Mouse (Mus musculus): ENCODE results near the gene Eps8l2. TPM values are rescaled to one million over a fixed set of nuclear protein-coding genes. Genes with fewer than 3 reads are reported as not detected.

Eps8l2 gene
- polyA plus RNA-seq, 1 experiment from 2014 or later: 1.3 TPM

GRCm38 (mm10) chr7:141314416-141314815 is 24.3 kb upstream of the Eps8l2 start:
- H3K36me3 ChIP-seq: peaks cover 95% of the 10 kb centered on the region
- H3K4me1 ChIP-seq (replicated peaks): no peaks in the 10 kb centered on the region
- 87% methylated on average over 2 of the region's 2 CpGs for WGBS
- no peak overlapping the region for H3K27ac ChIP-seq (ENCODE audit: poor library complexity, severe bottlenecking)
- H3K4me2 ChIP-seq: no peak overlapping the region
- H3K4me3 ChIP-seq: no peak overlapping the region
- no peaks in the 10 kb centered on the region for H3K9me3 ChIP-seq (replicated peaks)
- H3K9ac ChIP-seq: no peak overlapping the region
- ATAC-seq (ENCODE audit: insufficient number of reproducible peaks, low FRiP score): no peak
- H3K27me3 ChIP-seq (replicated peaks): no peaks in the 10 kb centered on the region

DNA sequence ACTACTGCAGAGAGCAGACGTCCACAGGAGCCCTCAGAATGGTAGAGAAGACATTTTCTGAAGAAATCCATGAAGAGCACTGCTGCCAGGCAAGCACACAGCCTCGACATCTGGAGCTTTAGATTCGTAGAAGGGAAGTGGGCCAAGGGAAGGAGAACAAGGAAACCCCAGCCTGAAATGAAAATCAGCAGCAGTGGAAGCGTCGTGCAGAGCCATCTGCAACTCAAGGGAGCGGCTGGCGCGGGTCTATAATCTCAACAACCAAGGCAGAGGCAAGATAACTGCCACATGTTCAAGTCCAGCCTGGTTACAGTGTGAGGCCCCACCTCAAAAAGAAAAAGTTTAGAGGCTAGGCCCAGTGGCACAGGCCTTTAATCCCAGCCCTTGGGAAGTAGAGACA is 23.6 kb upstream of the Eps8l2 start:
- peaks cover 91% of the 10 kb centered on the region for H3K36me3 ChIP-seq
- 79% methylated on average over 8 of the region's 8 CpGs for WGBS
- no peak overlapping the region for H3K9ac ChIP-seq
- H3K27me3 ChIP-seq (replicated peaks): no peaks in the 10 kb centered on the region
- no peak for ATAC-seq (ENCODE audit: insufficient number of reproducible peaks, low FRiP score)
- no peak overlapping the region for H3K4me3 ChIP-seq
- H3K4me1 ChIP-seq (replicated peaks): no peaks in the 10 kb centered on the region
- H3K27ac ChIP-seq (ENCODE audit: poor library complexity, severe bottlenecking): no peak overlapping the region
- H3K9me3 ChIP-seq (replicated peaks): no peaks in the 10 kb centered on the region
- H3K4me2 ChIP-seq: no peak overlapping the region

DNA sequence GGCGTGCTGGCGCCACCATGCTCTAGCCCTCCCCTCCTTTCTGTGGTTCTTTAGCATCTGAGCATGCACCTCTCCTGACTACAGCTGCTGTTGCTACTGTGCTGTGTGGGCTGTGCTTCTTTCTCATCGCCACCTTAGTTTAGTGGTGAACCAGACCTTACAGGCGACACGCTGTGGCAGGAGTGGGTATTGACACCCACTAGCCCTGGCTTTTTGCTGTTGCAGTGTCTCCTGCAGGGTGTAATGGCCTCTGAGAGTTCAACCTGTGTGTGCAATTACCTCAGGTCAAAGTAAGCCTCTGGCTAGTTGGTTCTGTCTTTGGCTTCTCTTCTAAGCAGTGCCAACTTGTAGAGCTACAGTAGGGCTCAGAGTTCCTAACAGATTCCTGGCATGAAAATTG is 22.7 kb upstream of the Eps8l2 start:
- no peaks in the 10 kb centered on the region for H3K27me3 ChIP-seq (replicated peaks)
- H3K9ac ChIP-seq: no peak overlapping the region
- 82% methylated on average over 5 of the region's 5 CpGs for WGBS
- no peak for ATAC-seq (ENCODE audit: insufficient number of reproducible peaks, low FRiP score)
- H3K36me3 ChIP-seq: peaks cover 90% of the 10 kb centered on the region
- no peaks in the 10 kb centered on the region for H3K4me1 ChIP-seq (replicated peaks)
- no peak overlapping the region for H3K4me2 ChIP-seq
- H3K4me3 ChIP-seq: no peak overlapping the region
- no peaks in the 10 kb centered on the region for H3K9me3 ChIP-seq (replicated peaks)
- H3K27ac ChIP-seq (ENCODE audit: poor library complexity, severe bottlenecking): no peak overlapping the region

DNA sequence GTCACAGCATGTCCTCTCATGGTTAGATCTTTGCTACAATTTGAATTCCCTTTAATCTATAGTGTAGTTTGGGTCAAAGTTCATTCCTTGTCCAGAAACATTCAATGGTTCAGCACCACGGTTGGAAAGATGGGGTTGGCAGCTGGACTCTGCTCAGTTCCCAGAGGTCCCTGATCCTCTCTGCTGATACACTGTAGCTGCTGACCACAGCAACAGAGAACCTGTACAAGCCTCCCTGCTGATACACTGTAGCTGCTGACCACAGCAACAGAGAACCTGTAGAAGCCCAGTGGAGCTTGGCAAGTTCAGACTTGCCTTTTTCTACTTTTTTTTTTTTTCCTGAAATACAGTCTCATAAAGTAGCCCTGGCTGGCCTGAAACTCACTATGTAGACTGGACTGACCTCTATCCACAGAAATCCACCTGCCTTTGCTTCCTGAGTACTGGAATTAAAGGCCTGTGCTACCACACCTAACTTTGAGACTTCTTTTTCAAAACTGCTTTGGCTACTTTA is 21.0 kb upstream of the Eps8l2 start:
- Histone ChIP-seq H3K27me3 (replicated peaks) (no peaks in the 10 kb centered on the region), H3K4me1 (replicated peaks) (no peaks in the 10 kb centered on the region), H3K27ac (ENCODE audit: poor library complexity, severe bottlenecking) (no peak overlapping the region), H3K4me2 (no peak overlapping the region), H3K4me3 (no peak overlapping the region), H3K9ac (no peak overlapping the region), H3K9me3 (replicated peaks) (no peaks in the 10 kb centered on the region), H3K36me3 (peaks cover 91% of the 10 kb centered on the region)
- WGBS: 71% methylated on average over 1 of the region's 1 CpGs
- ATAC-seq (ENCODE audit: insufficient number of reproducible peaks, low FRiP score): no peak

DNA sequence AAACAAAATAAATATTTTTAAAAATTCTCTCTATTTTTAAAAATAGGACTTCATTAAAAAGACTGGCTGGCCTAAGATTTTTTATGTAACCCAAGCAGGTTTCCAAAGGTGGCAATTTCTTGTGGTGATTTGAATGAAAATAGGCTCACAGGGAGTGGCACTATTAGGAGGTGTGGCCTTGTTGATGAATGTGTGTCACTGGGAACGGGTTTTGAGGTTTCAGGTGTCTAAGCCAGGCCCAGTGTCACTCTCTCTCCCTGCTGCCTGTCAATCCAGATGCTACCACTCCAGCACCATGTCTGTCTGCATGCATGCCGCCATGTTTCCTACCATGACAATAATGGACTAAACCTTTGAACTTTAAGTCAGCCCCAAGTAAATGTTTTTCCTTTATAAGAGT is 19.2 kb upstream of the Eps8l2 start:
- Histone ChIP-seq H3K27ac (ENCODE audit: poor library complexity, severe bottlenecking) (no peak overlapping the region), H3K4me2 (no peak overlapping the region), H3K36me3 (peaks cover 91% of the 10 kb centered on the region), H3K9ac (no peak overlapping the region), H3K9me3 (replicated peaks) (no peaks in the 10 kb centered on the region), H3K4me3 (no peak overlapping the region), H3K4me1 (replicated peaks) (no peaks in the 10 kb centered on the region), H3K27me3 (replicated peaks) (no peaks in the 10 kb centered on the region)
- ATAC-seq (ENCODE audit: insufficient number of reproducible peaks, low FRiP score): no peak
- 84% methylated on average over 2 of the region's 2 CpGs for WGBS

GRCm38 (mm10) chr7:141324686-141325085 is 14.0 kb upstream of the Eps8l2 start:
- WGBS: 81% methylated on average over 1 of the region's 1 CpGs
- Histone ChIP-seq H3K9ac (no peak overlapping the region), H3K4me2 (no peak overlapping the region), H3K27ac (ENCODE audit: poor library complexity, severe bottlenecking) (no peak overlapping the region), H3K4me1 (replicated peaks) (peaks cover 20% of the 10 kb centered on the region), H3K4me3 (no peak overlapping the region), H3K9me3 (replicated peaks) (no peaks in the 10 kb centered on the region), H3K27me3 (replicated peaks) (no peaks in the 10 kb centered on the region), H3K36me3 (peaks cover 42% of the 10 kb centered on the region)
- ATAC-seq (ENCODE audit: insufficient number of reproducible peaks, low FRiP score): no peak

DNA sequence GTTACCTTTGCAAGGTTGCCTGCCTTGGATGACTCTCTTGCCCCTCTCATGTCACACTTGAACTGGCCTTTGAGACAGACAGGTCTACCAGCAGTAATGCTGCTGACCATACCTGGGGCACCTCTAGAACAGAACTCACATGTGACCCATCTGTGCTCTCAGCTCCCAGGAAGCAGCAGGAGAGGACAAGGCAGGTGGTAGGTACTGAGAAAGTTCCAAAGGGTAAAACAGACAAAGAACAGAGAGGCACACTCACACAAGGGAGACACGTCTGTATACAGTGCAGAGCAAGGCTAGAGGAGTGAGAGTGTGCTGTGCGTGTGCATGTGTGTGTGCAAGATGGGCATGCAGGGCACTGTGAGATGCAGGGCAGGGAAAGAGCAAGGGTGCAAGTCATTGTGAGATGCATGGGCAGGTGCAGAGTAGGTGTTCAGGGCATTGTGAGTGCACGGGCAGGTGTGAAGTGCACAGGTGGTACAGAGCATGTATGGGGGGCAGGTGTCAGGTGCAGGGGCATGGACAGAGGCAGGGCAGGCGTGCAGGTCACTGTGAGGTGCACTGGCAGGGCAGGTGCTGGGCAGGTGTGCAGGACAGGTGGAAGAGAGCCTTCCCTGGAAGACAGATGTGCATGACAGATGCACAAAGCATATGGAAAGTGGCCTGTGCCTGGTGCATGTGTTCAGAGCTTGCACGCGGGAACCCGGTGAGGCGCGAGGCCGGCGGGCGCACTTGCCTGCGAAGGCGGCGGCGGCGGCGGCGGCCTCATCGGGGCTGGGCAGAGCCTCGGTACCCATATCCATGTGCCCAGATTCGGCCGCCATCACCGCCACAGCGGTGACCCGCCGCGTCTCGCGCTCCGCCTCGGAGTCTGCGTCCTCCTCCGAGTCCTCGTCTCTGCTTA is 11.9 kb upstream of the Eps8l2 start:
- 6% methylated on average over 35 of the region's 35 CpGs for WGBS
- H3K4me1 ChIP-seq (replicated peaks): peaks cover 20% of the 10 kb centered on the region
- ATAC-seq (ENCODE audit: insufficient number of reproducible peaks, low FRiP score): peak; percentile 29

DNA sequence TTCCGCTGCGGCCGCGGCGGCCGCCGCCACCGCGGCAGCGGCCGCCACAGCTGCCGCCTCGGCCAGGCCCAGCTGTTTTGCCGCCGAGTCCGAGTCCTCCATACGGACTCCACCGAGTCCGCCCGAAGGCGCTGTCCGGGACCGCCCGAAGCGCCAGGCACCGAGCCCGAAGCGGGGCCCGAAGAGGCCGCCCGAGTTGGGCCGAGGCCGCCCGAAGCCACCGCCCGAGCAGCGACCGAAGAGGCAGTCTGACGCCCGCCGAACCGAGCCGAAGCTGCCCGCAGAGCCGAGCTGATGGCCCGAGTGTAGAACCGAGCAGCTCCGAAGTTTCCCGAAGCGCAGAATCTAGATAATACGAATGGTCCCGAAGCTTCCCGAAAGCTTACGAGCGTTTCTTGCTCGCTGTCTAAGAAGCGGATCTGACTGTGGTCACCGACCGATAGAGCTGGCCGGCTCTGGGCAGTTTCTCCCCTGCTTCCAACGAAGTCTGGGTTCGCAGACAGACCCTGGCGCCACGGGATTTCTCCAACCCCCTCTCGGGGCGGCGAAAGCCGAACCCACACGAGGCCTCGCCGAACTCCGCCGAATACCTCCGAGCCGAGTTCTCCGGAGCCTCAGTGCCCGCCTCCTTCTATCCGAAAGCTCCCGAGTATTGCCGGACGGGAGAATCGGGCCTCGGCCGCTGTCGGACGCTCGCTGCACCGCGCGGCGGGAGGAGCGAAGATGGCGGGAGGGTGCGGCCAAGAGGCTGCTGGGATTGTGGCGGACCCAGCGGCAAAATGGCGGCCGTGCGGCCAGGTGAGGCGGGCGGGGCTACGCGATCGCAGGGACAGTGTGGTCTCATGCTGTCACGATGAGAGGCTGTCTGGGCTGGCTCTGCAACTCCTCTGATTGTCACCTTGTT is 11.0 kb upstream of the Eps8l2 start, which contains the start of the genes Deaf1 and Tmem80:
Gene Deaf1 (minus strand): TSS at position 222 of the 904 bp plus-strand sequence.
Gene Tmem80 (plus strand): TSS at position 271 of the 904 bp plus-strand sequence.
- ATAC-seq (ENCODE audit: insufficient number of reproducible peaks, low FRiP score): peak; percentile 97
- WGBS: under 1% methylated on average over 105 of the region's 105 CpGs
- Histone ChIP-seq H3K27me3 (replicated peaks) (no peaks in the 10 kb centered on the region), H3K4me3 (peak within 1 kb of the TSS; percentile 64), H3K27ac (ENCODE audit: poor library complexity, severe bottlenecking) (peak within 1 kb of the TSS; percentile 99), H3K4me2 (peak within 1 kb of the TSS; percentile 98), H3K4me1 (replicated peaks) (peaks cover 20% of the 10 kb centered on the region), H3K9ac (peak within 1 kb of the TSS; percentile 84), H3K36me3 (peaks cover 22% of the 10 kb centered on the region), H3K9me3 (replicated peaks) (no peaks in the 10 kb centered on the region)

More for the DNA sequence above, 11.9 kb upstream of the Eps8l2 start:
- peak overlapping the region; percentile 84 for H3K9ac ChIP-seq
- H3K27ac ChIP-seq (ENCODE audit: poor library complexity, severe bottlenecking): peak overlapping the region; percentile 99
- peak overlapping the region; percentile 64 for H3K4me3 ChIP-seq
- peaks cover 25% of the 10 kb centered on the region for H3K36me3 ChIP-seq
- no peaks in the 10 kb centered on the region for H3K9me3 ChIP-seq (replicated peaks)
- peak overlapping the region; percentile 98 for H3K4me2 ChIP-seq
- no peaks in the 10 kb centered on the region for H3K27me3 ChIP-seq (replicated peaks)

DNA sequence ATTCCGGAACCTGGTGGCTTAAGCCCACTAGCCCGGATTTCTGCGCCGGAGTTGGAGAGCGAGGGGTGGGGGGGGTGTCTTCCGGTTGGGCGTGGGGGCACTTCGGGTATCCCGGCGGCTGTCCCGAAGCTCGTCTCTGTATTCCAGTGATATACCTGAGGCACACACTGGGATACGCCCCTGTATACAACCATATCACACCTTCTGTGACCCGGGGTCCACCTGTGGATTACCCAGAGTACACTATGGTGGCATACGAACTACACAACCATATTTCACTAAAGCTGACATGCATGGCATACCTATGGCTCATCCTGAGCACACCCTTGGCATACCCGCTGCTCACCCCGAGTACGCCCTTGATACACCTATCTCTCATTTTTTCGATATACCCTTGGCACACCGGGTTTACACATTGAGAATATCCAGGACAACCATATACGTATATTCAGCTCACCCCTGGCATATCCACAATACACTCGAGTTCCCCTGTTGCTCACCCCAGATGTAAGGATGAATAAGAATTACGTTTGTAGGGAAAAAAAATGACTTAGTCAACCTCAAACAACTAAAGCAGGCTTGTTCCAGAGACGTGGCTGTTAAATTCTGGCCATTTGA is 10.2 kb upstream of the Eps8l2 start:
- peak overlapping the region; percentile 98 for H3K4me2 ChIP-seq
- peak overlapping the region; percentile 99 for H3K27ac ChIP-seq (ENCODE audit: poor library complexity, severe bottlenecking)
- ATAC-seq (ENCODE audit: insufficient number of reproducible peaks, low FRiP score): peak; percentile 10; the same call in 1 of the 2 replicates
- peaks cover 20% of the 10 kb centered on the region for H3K4me1 ChIP-seq (replicated peaks)
- peak overlapping the region; percentile 64 for H3K4me3 ChIP-seq
- H3K27me3 ChIP-seq (replicated peaks): no peaks in the 10 kb centered on the region
- H3K9me3 ChIP-seq (replicated peaks): no peaks in the 10 kb centered on the region
- WGBS: 18% methylated on average over 24 of the region's 24 CpGs
- peak overlapping the region; percentile 84 for H3K9ac ChIP-seq
- H3K36me3 ChIP-seq: peaks cover 22% of the 10 kb centered on the region

GRCm38 (mm10) chr7:141330706-141331105 is 8.0 kb upstream of the Eps8l2 start:
- peaks cover 18% of the 10 kb centered on the region for H3K4me1 ChIP-seq (replicated peaks)
- H3K4me2 ChIP-seq: no peak overlapping the region
- H3K9ac ChIP-seq: no peak overlapping the region
- no peak overlapping the region for H3K27ac ChIP-seq (ENCODE audit: poor library complexity, severe bottlenecking)
- ATAC-seq (ENCODE audit: insufficient number of reproducible peaks, low FRiP score): no peak
- H3K9me3 ChIP-seq (replicated peaks): no peaks in the 10 kb centered on the region
- no peak overlapping the region for H3K4me3 ChIP-seq
- H3K27me3 ChIP-seq (replicated peaks): no peaks in the 10 kb centered on the region
- H3K36me3 ChIP-seq: peaks cover 28% of the 10 kb centered on the region
